Mouse (Mus musculus) ovary, adult 18-20 months (tissue): ENCODE data around the gene Chrm5.
A peak's percentile ranks its signal among the peaks of the same experiment; 100 is the strongest.

ENCODE experiments used
- DNase-seq: peaks from one replicate; pipeline ENCODE4 v3.0.0; 2022; ENCODE audit warnings: low spot score, mixed read lengths

Gene Chrm5

GRCm38 (mm10) chr2:112480669-112481068 is at the start of gene Chrm5:
Chrm5 (minus strand) TSS chr2:112480769.
- DNase-seq = no peak

- DNase-seq = no peak
These were observed 46.4 kb upstream of the Chrm5 start for GRCm38 (mm10) chr2:112526933-112527332.

GRCm38 (mm10) chr2:112520526-112521482 is 40.2 kb upstream of the Chrm5 start:
- DNase-seq = no peak

- no peak for DNase-seq
These were observed 38.0 kb upstream of the Chrm5 start for GRCm38 (mm10) chr2:112518541-112518940.

GRCm38 (mm10) chr2:112517218-112517617 is 36.6 kb upstream of the Chrm5 start:
- no peak for DNase-seq

GRCm38 (mm10) chr2:112516728-112517127 is 36.2 kb upstream of the Chrm5 start:
- DNase-seq = no peak

- no peak for DNase-seq
These were observed 32.5 kb upstream of the Chrm5 start for GRCm38 (mm10) chr2:112513036-112513435.

GRCm38 (mm10) chr2:112510140-112510539 is 29.6 kb upstream of the Chrm5 start:
- DNase-seq = no peak

- DNase-seq = no peak
These were observed 26.9 kb upstream of the Chrm5 start for GRCm38 (mm10) chr2:112507444-112507843.

- no peak for DNase-seq
These were observed 26.4 kb upstream of the Chrm5 start for GRCm38 (mm10) chr2:112506841-112507435.

- DNase-seq = no peak
These were observed 23.4 kb upstream of the Chrm5 start for GRCm38 (mm10) chr2:112503978-112504377.

GRCm38 (mm10) chr2:112501209-112501608 is 20.6 kb upstream of the Chrm5 start:
- DNase-seq = peak; percentile 63

- DNase-seq = no peak
These were observed 17.3 kb upstream of the Chrm5 start for GRCm38 (mm10) chr2:112497851-112498250.

GRCm38 (mm10) chr2:112493539-112494260 is 13.1 kb upstream of the Chrm5 start:
- DNase-seq = no peak

- peak; percentile 76 for DNase-seq
These were observed 12.4 kb upstream of the Chrm5 start, which contains the start of gene Aven for GRCm38 (mm10) chr2:112492856-112493538. Aven (plus strand) TSS chr2:112492964.

GRCm38 (mm10) chr2:112492431-112492855 is 11.9 kb upstream of the Chrm5 start:
- DNase-seq = no peak

- no peak for DNase-seq
These were observed 11.1 kb upstream of the Chrm5 start for GRCm38 (mm10) chr2:112491629-112492028.

GRCm38 (mm10) chr2:112490483-112491196 is 10.1 kb upstream of the Chrm5 start:
- DNase-seq = no peak

GRCm38 (mm10) chr2:112484886-112485285 is 4.3 kb upstream of the Chrm5 start:
- no peak for DNase-seq

GRCm38 (mm10) chr2:112483334-112483651 is 2.7 kb upstream of the Chrm5 start:
- DNase-seq = no peak
